Mouse (Mus musculus) CD8-positive naive resting alpha-beta T cell, adult 2 months (primary cell): Measurements from ENCODE around the gene Gm10668.
"Not testable (repeated sequence)": the region's sequence is repeated elsewhere in the genome, so short reads cannot be mapped to it uniquely, and the experiment has no call there.

Source experiments
- DNase-seq, 2 experiments: peaks; one replicate each; pipeline ENCODE4 v3.0.0; 2022; ENCODE audit warnings: low read depth in 2 of 2, low spot score in 2 of 2

Gene Gm10668

DNA sequence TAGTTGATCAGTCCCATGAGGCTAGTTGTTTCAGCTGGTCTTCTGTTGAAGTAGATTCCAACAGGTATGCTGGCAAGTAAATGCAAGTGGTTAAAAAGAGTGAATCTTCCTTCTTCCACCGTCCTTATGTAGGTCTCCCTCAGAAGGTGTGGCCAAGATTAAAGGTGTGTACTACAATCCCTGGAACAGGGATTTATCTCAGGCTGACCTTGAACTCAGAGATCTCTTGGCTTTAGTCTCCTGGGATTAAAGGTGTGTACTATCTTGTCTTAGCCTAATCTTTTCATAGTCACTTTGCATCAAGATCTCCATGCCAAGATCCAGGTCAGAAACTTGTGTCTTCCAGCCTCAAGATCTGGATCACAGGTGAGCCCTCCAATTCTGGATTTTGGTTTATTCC, at the start of gene Gm10668:
Gene Gm10668 (minus strand): TSS at position 101 of the 400 bp plus-strand sequence.
- not testable (repeated sequence) for DNase-seq

DNA sequence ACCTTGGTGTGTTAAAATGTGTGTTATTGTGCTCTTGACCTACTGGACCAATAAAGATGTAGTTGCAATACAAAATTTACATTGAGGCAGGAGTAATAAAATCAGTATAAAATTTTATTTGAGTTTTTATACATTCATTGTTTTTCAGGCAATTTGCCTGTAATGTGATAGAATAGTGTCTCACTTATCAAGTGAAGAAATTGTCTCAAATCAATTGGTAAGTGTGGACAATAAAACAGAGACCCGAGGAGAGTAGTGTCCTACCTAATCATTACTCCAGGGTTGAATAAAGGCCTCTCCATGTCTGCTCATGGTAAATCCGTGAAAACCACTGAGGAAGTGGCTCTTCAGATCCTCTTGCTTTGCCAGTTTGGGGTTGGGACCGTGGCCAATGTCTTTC, 40.5 kb upstream of the Gm10668 start, which contains the start of gene Vmn1r112:
Gene Vmn1r112 (plus strand): TSS at position 301 of the 400 bp plus-strand sequence.
- not testable (repeated sequence) for DNase-seq

DNA sequence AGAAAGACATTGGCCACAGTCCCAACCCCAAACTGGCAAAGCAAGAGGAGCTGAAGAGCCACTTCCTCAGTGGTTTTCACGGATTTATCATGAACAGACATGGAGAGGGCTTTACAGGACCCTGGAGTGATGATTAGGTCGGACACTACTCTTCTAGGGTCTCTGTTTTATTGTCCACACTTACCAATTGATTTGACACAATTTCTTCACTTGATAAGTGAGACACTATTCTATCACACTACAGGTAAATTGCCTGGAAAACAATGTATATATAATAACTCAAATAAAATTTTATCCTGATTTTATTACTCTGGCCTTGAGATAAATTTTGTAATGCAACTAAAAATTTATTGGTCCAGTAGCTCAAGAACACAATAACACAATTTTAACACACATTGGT, 27.3 kb downstream of the Gm10668 start, which contains the start of gene Vmn1r111:
Gene Vmn1r111 (minus strand): TSS at position 101 of the 400 bp plus-strand sequence.
- not testable (repeated sequence) for DNase-seq
